Mouse (Mus musculus): ENCODE results near the gene Tmed4. TPM values are rescaled to one million over a fixed set of nuclear protein-coding genes. Genes with fewer than 3 reads are reported as not detected.

Tmed4 gene
- total and polyA plus RNA-seq, 3 experiments, result 60.9 to 66.5 TPM; not detected in 1

DNA sequence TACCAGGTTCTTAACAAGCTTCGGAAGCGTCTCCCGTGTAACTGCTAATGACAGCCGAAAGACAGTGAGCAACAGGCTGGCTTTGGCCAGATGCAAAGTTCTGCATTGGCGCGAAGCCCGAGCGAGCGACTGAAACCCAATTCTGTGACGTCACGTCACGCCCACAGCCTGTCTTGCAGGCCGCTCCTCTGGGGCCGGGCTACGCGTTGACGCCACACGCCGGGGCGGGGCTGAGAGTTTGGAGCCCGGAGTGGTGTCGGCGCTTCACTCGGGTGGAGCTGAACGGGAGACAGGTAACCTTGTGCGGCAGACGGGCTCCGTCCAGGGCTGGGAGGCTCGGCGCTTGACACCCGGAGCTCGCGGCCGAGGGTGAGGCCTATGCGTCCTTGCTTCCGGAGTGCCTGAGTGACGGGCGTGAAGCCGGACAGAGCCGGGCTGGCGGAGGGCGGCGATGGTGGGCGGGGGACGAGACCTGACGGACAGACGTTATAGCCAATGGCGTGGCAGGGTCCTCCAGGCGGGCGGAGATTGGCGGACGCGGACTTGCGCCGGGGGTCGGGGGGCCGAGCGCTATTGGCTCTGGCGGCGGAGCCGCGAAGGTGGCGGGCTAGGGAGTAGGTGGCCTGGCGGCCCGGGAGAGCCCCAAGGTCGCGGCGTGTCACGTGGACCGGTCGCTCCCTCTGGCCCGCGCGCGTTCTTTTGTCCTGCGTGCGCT, 16.9 kb upstream of the Tmed4 start, which contains the start of gene Ogdh (continued):
- TF ChIP-seq CTCF (IDR thresholded peaks at IDR 0.05 in 2 of 3, conservative IDR thresholded peaks at IDR 0.05 in 1 of 3; ENCODE audit: control insufficient read depth in 1 of 3, insufficient read depth in 1 of 3, low read depth in 2 of 3, low read length in 3 of 3, poor library complexity in 1 of 3, severe bottlenecking in 1 of 3) (no peak), CHD2 (IDR thresholded peaks at IDR 0.05; ENCODE audit: low read length) (no peak), HCFC1 (IDR thresholded peaks at IDR 0.05; ENCODE audit: low read depth, low read length) (peak; percentile 70), ZKSCAN1 (IDR thresholded peaks at IDR 0.05; ENCODE audit: low read depth, low read length) (no peak), ELF1 (IDR thresholded peaks at IDR 0.05; ENCODE audit: low read depth, low read length) (peak; percentile 39), UBTF (IDR thresholded peaks at IDR 0.05; ENCODE audit: borderline replicate concordance, insufficient read depth, low read depth, low read length) (0 out of 2 replicates have a peak, but pooled peaks have one; percentile 74), NRF1 (IDR thresholded peaks at IDR 0.05; ENCODE audit: insufficient read depth, low read depth, low read length, poor library complexity, severe bottlenecking) (peak; percentile 53), TCF12 (IDR thresholded peaks at IDR 0.05; ENCODE audit: low read depth, low read length) (peak; percentile 37; the same call in 1 of the 2 replicates), POLR2AphosphoS2 (IDR thresholded peaks at IDR 0.05; ENCODE audit: low read length) (peak; percentile 82), MYB (IDR thresholded peaks at IDR 0.05; ENCODE audit: low read depth, low read length) (no peak), RCOR1 (IDR thresholded peaks at IDR 0.05; ENCODE audit: low read depth, low read length) (no peak), USF2 (IDR thresholded peaks at IDR 0.05; ENCODE audit: borderline replicate concordance in 1 of 2, insufficient read depth in 1 of 2, low read depth in 1 of 2, low read length in 2 of 2) (no peak), GABPA (IDR thresholded peaks at IDR 0.05; ENCODE audit: low read depth, low read length) (no peak), SIN3A (IDR thresholded peaks at IDR 0.05; ENCODE audit: low read length) (peak; percentile 86; the same call in 1 of the 2 replicates), CHD1 (IDR thresholded peaks at IDR 0.05; ENCODE audit: low read depth, low read length) (no peak), MAX (IDR thresholded peaks at IDR 0.05; ENCODE audit: low read length) (peak; percentile 86), POLR2AphosphoS5 (IDR thresholded peaks at IDR 0.05; ENCODE audit: borderline replicate concordance, low read depth, low read length) (no peak), KAT2A (conservative IDR thresholded peaks at IDR 0.05; ENCODE audit: low read depth, low read length) (no peak)

DNA sequence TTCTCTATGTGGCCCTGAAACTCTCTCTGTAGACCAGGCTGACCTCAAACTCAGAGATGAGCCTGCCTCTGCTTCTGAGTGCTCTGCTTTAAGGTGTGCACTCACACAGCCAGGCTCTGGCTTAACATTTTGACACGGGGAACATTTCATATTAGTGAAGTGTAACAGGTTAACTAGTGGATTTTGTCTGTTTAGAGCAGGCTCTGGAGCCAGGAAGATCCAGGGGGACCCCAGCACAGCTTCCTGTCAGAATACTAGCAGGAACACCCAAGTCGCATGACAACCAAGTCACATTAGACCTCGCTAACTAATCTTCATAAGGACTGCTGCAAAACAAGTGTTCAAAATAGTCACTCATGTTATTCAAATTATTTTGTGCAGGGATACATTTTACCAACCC, 16.2 kb upstream of the Tmed4 start:
- no peak for TF ChIP-seq TAL1 (IDR thresholded peaks at IDR 0.05; ENCODE audit: low read length)
- no peak for TF ChIP-seq GABPA (IDR thresholded peaks at IDR 0.05; ENCODE audit: low read depth, low read length)
- no peak for TF ChIP-seq TBP (IDR thresholded peaks at IDR 0.05; ENCODE audit: low read depth, low read length)
- no peak for TF ChIP-seq POLR2A (IDR thresholded peaks at IDR 0.05; ENCODE audit: control insufficient read depth in 1 of 2, insufficient read depth in 1 of 2, low read depth in 1 of 2, low read length in 2 of 2, poor library complexity in 1 of 2)
- TF ChIP-seq RCOR1 (IDR thresholded peaks at IDR 0.05; ENCODE audit: low read depth, low read length), result no peak
- no peak for TF ChIP-seq BHLHE40 (IDR thresholded peaks at IDR 0.05; ENCODE audit: borderline replicate concordance, low read depth, low read length)
- Histone ChIP-seq H3K4me1 (ENCODE audit: control insufficient read depth in 1 of 2, insufficient read depth in 2 of 2, low read length in 2 of 2) (peaks cover 16 to 22% of the 10 kb centered on the region in 2 experiments), H3K27me3 (ENCODE audit: control insufficient read depth in 1 of 2, insufficient read depth in 2 of 2, low read length in 2 of 2) (no peaks in the 10 kb centered on the region), H3K9me3 (replicated peaks; ENCODE audit: insufficient read depth, low read length) (no peaks in the 10 kb centered on the region), H3K4me3 (ENCODE audit: control insufficient read depth in 1 of 2, insufficient read depth in 1 of 2, low read depth in 2 of 2, low read length in 2 of 2) (peak overlapping the region; percentile 37 to 85), H3K27ac (ENCODE audit: control insufficient read depth, low read depth, low read length) (peak overlapping the region; percentile 64), H3K9ac (ENCODE audit: control insufficient read depth, low read depth, low read length, poor library complexity, severe bottlenecking) (peak overlapping the region; percentile 72), H3K36me3 (ENCODE audit: control insufficient read depth in 1 of 2, insufficient read depth in 2 of 2, low read length in 2 of 2) (peaks cover 0 to 36% of the 10 kb centered on the region in 2 experiments; a peak in 3 of 4 replicates), H3K79me2 (ENCODE audit: control insufficient read depth, insufficient read depth, low read length, poor library complexity) (peaks cover 35% of the 10 kb centered on the region)
- no peak for DNase-seq (ENCODE audit: low read depth, low spot score)

Measured in MEL (cell line).